Mouse (Mus musculus) brain, embryonic 14.5 days (tissue): ENCODE measurements at regions not wholly inside any gene's neighbourhood (a gene's known extent, or its start where the extent isn't known, plus 50 kb on each side); places are given as distances from the start of the nearest gene placed in this dataset.
A peak's percentile ranks its signal among the peaks of the same experiment; 100 is the strongest.

Experiments
- DNase-seq: peaks from one replicate; pipeline ENCODE4 v3.0.0-alpha.2; 2011; ENCODE audit warnings: low read depth
- CTCF ChIP-seq: fragments of 200-500 bp; IDR thresholded peaks from 2 replicates; pipeline ENCODE4 v1.5.1; 2012; ENCODE audit warnings: inconsistent platforms, mild to moderate bottlenecking, moderate library complexity, borderline replicate concordance; ENCODE audit not compliant: insufficient read depth, insufficient read length; ENCODE audit errors: extremely low read depth
- POLR2A ChIP-seq: fragments of 200-500 bp; IDR thresholded peaks from 2 replicates; pipeline ENCODE4 v1.6.1; 2012; ENCODE audit warnings: mild to moderate bottlenecking, inconsistent platforms, borderline replicate concordance; ENCODE audit not compliant: poor library complexity, insufficient read depth, insufficient read length, severe bottlenecking; ENCODE audit errors: extremely low read depth

GRCm38 (mm10) chr8:90499315-90499714, 151.2 kb upstream of the Tox3 start:
- no peak for TF ChIP-seq POLR2A
- peak; percentile 38 for DNase-seq

- TF ChIP-seq CTCF (no peak), POLR2A (no peak)
- peak; percentile 96 for DNase-seq
Measured at GRCm38 (mm10) chr8:90496658-90497163, 148.6 kb upstream of the Tox3 start.

GRCm38 (mm10) chr8:90495943-90496371, 147.8 kb upstream of the Tox3 start:
- peak; percentile 90 for DNase-seq
- TF ChIP-seq CTCF (no peak), POLR2A (no peak)

GRCm38 (mm10) chr8:90492521-90493225, 144.5 kb upstream of the Tox3 start:
- peak; percentile 71 for DNase-seq
- no peak for TF ChIP-seq POLR2A
- no peak for TF ChIP-seq CTCF

- DNase-seq: peak; percentile 53
- no peak for TF ChIP-seq POLR2A
- TF ChIP-seq CTCF: no peak
Measured at GRCm38 (mm10) chr8:90491691-90492090, 143.5 kb upstream of the Tox3 start.

- peak; percentile 77 for DNase-seq
- TF ChIP-seq POLR2A (no peak), CTCF (no peak)
Measured at GRCm38 (mm10) chr8:90490734-90491441, 142.7 kb upstream of the Tox3 start.

GRCm38 (mm10) chr8:90486556-90486955, 138.4 kb upstream of the Tox3 start:
- no peak for DNase-seq
- TF ChIP-seq CTCF: no peak
- no peak for TF ChIP-seq POLR2A

GRCm38 (mm10) chr8:90478149-90478548, 130.0 kb upstream of the Tox3 start:
- TF ChIP-seq CTCF: no peak
- TF ChIP-seq POLR2A: no peak
- DNase-seq: no peak

GRCm38 (mm10) chr8:90474066-90474465, 125.9 kb upstream of the Tox3 start:
- DNase-seq: no peak
- no peak for TF ChIP-seq POLR2A
- no peak for TF ChIP-seq CTCF

GRCm38 (mm10) chr8:90470826-90471225, 122.7 kb upstream of the Tox3 start:
- TF ChIP-seq CTCF (no peak), POLR2A (no peak)
- DNase-seq: peak; percentile 69

- no peak for DNase-seq
- TF ChIP-seq POLR2A: no peak
- no peak for TF ChIP-seq CTCF
Measured at GRCm38 (mm10) chr8:90463708-90464107, 115.6 kb upstream of the Tox3 start.
